Mouse (Mus musculus) heart, adult 8-10 months (tissue): ENCODE results near the gene Ndufa13. TPM values are rescaled to one million over a fixed set of nuclear protein-coding genes. Genes with fewer than 3 reads are reported as not detected.
"Not testable (repeated sequence)": the region's sequence is repeated elsewhere in the genome, so short reads cannot be mapped to it uniquely, and the experiment has no call there.

Experiments
- DNase-seq: peaks from one replicate; pipeline ENCODE4 v3.0.0; 2022; ENCODE audit warnings: low spot score
- total RNA-seq, 4 experiments: library from RNA; stranded (reverse); gene quantifications; 2 replicates each; pipeline ENCODE4 v1.2.4; 2022

The Ndufa13 gene
- total RNA-seq = 100 to 1,000 TPM; 373 to 528 (median 455) TPM

DNA sequence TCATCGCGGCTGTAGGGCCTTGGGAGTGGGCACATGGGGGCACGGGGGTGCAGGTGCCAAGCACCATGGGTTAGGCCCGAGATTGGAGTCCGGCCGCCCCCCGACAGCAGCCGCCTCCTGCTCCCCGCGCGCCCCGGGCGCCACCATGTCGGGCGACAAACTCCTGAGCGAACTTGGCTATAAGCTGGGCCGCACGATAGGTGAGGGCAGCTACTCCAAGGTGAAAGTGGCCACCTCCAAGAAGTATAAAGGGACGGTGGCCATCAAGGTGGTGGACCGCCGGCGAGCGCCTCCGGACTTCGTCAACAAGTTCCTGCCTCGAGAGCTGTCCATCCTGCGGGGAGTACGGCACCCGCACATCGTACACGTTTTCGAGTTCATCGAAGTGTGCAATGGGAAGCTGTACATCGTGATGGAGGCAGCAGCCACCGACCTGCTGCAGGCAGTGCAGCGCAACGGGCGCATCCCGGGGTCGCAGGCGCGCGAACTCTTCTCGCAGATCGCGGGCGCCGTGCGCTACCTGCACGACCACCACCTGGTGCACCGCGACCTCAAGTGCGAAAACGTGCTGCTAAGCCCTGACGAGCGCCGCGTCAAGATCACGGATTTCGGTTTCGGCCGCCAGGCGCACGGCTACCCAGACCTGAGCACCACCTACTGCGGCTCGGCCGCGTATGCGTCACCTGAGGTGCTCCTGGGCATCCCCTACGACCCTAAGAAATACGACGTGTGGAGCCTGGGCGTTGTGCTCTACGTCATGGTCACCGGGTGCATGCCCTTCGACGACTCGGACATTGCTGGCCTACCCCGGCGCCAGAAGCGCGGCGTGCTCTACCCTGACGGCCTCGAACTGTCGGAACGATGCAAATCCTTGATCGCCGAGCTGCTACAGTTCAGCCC, at the start of gene Ndufa13, which contains the start of the genes Tssk6 and Yjefn3:
TSS of gene Ndufa13 (minus strand) at position 396 of the 900 bp plus-strand sequence.
TSS of gene Tssk6 (plus strand) at position 22 of the 900 bp plus-strand sequence.
TSS of gene Yjefn3 (minus strand) at position 550 of the 900 bp plus-strand sequence.
- DNase-seq = peak; percentile 28

- DNase-seq = no peak
These were observed 47.9 kb upstream of the Ndufa13 start for GRCm38 (mm10) chr8:69950300-69950699.

GRCm38 (mm10) chr8:69942495-69942894, 40.1 kb upstream of the Ndufa13 start:
- DNase-seq = not testable (repeated sequence)

DNA sequence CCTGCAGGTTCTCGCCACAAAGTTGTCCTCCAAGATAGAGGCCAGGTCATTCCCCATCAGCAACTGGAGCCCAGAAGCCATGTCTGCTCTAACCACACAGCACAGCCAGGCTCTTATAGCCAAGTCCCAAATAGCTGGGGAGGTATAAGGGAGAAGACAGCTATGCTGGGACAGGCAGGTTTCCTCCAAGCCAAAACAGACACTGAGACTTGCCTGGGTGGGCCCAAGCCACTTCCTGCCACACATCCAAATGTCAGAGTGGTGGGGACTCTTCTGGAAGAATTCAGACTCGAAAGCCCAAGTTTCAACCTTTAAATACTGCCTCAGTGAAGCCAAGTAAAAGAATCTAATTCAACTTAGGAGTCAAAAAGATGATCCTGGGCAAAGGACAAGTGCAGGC, 38.0 kb upstream of the Ndufa13 start:
- no peak for DNase-seq

- DNase-seq = no peak
These were observed 37.3 kb upstream of the Ndufa13 start for GRCm38 (mm10) chr8:69939633-69940032.

DNA sequence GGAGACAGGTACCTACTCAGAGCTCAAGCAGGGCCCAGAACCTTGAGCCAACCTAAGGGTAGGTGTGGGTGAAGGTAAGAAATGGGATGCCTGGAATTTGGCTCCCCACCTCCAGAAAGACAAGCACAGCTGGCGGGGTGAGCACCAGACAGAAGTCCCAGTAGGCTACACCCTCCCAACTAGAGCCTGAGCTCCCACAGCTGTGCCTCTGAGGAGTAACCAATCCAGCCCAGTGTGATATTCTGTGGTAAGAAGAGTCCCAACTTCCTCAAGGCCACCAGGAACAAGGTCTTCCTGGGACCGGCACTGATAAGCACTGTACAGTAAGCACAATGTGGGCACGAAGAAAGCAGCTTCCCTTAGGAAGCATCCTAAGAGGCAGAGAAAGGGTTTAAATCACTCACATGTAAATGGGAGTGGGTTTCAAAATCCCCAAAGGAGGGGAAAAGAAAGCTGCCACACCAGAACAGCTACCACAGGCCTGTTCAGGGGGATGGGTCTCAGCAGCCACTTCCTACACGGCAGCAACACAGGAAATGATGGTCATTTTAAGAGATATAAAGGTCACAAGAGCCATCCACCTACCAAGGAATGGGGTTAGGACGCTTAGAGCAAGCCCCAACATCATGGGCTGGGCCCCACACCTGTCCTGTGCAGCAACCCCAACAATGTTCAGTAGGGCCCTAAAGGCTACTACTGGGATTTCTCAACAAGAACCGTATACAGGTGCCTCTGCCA, 36.1 kb upstream of the Ndufa13 start:
- DNase-seq = no peak

- DNase-seq = no peak
These were observed 35.1 kb upstream of the Ndufa13 start for GRCm38 (mm10) chr8:69937466-69937865.

- peak; percentile 58 for DNase-seq
These were observed 33.9 kb upstream of the Ndufa13 start for GRCm38 (mm10) chr8:69936050-69936794.

DNA sequence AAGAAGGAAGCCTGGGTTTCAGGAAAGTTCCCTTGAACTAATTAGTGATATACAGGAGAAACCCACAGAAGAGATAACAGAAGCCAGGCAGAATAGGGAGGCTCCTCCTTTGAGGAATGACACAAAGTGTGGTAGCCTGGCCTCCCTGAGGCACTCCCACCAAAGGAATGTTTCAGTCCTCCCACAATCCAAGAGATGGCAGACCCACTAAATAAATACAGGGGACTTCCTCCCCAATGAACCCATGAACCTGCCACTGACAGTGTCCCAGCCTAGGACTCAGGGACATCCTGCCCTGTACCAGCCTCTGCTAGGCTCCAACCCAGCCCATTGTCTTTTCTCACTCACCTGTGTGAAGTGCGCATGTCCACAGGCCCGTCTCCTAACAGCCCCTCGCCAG, 33.1 kb upstream of the Ndufa13 start:
- no peak for DNase-seq

DNA sequence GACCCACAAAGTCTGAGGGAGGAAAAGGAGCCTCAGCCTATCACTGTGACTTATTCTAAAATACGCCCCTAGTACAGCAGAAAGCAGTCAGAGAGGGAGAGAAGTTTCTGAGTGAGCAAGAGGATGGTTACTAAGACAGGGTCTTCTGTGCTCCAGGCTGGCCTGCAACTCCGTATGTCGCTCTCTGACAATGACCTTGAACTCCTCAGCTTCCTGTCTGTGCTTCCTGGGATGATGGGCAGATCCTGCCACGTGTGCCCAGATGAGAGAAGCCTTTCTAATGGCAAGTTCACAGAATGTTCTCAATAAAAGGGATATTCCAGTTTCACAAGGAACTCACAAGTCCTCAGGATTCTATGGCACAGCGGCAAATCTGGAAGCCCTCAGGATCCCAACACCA, 32.2 kb upstream of the Ndufa13 start:
- DNase-seq = no peak

DNA sequence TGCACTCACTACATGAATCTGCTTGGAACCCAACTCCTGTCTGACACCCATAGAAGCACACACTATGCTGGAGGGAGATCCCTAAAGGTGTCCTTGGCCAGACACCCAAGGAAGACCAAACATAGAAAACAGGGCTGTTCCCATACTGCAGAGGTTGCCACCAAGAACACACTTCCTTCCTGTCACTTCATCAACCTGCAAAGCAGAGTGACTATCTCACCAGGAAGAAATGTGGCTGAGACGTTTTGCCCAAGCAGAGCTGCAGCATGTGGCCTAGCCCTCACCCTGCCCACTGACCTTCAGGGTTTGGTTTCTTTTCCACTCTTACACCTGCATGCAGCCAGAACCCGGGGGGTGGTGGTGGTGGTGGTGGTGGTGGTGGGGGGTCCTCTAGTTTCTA, 31.5 kb upstream of the Ndufa13 start:
- DNase-seq = no peak

- no peak for DNase-seq
These were observed 24.5 kb upstream of the Ndufa13 start for GRCm38 (mm10) chr8:69926901-69927300.

DNA sequence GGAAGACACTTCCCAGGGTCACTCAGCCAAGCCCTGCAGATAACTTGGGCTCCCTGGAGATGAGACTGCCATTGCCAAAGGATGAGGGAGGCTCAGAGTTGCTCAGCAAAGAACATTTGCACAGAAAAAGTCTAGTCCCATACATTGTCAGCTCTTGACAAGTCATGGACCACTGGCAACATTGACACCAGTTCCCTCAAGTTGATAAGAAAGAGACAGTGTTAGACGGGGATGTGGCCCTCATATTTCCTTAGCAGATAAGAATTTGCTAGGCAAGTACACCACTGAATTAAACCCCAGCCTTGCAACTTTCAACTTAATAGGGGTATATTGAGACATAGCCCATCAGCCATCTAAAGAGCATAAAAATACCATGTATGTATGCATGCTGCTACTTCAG, 21.6 kb upstream of the Ndufa13 start:
- no peak for DNase-seq

- no peak for DNase-seq
These were observed 18.8 kb upstream of the Ndufa13 start for GRCm38 (mm10) chr8:69921141-69921540.

- DNase-seq = peak; percentile 73
These were observed 17.7 kb upstream of the Ndufa13 start for GRCm38 (mm10) chr8:69919876-69920662.

- DNase-seq = peak; percentile 88
These were observed 16.7 kb upstream of the Ndufa13 start for GRCm38 (mm10) chr8:69919010-69919409.

DNA sequence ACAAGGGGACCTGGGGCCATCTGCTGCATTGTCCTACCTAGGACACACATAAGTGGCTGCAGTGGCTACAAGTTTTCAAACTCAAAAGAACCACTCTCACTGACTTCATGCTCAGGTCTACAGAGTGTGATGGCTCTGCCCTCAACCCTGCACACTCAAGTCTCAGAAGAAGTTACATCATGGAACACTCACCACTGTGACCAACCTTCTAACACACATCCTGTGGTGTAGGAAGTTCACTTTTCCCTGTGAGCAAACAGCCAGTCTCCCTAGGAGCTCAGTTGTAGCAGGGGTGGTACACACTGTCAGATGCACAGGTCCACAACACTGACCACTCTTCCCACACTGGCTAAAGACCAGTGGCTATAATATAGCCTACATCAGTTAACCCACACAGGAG, 16.1 kb upstream of the Ndufa13 start:
- no peak for DNase-seq

- DNase-seq = peak; percentile 36
These were observed 13.4 kb upstream of the Ndufa13 start for GRCm38 (mm10) chr8:69915748-69916147.

DNA sequence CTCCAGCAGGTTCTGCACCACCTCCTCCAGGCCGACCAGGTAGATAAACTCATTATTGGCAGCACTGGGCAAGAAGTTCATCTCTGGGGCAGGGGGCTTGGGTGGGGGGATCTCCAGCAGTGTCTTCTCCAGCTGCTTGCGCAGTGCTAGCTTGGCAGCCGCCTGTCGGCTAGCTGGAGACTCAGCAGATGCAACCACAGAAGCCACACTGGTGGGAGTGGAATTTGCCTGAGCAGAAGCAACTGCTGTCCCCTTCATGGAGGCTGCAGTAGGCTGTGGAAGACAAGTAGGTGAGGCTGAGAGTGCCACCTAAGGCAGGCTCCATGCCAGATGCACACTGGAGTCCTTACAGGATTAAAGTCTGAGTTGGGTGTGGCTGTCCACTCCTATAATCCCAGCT, 12.2 kb upstream of the Ndufa13 start:
- DNase-seq = no peak

- no peak for DNase-seq
These were observed 10.2 kb upstream of the Ndufa13 start for GRCm38 (mm10) chr8:69912478-69913074.

DNA sequence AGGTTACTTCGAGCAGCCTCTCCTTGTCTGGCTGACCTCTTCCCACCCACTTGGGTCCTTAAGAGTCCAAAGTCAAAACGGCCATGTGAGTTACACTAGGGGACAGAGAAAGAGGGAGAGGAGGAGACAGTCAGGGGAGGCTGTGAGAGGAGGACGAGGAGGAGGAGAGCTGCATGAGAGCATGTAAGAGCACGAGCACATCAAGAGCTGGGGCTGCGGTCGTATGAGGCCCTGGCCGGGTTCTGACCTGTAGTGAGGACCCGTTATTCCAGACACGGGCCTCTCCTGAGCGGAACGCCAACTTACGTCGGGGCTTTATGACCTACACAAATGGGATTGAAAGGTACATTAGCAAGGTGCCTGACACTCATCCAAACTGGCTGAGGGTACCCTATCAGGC, 9.6 kb upstream of the Ndufa13 start:
- no peak for DNase-seq
